Mouse (Mus musculus) left cerebral cortex, postnatal 4 days (tissue): Measurements from ENCODE around the gene Gm20388. TPM values are rescaled to one million over a fixed set of nuclear protein-coding genes. Genes with fewer than 3 reads are reported as not detected.

Experiments
- DNase-seq: peaks from one replicate; pipeline ENCODE4 v3.0.0-alpha.2; 2022
- intact Hi-C: fragments of 180-260 bp; cut with DNase I; formaldehyde crosslinking; loops from one replicate; pipeline ENCODE4 v1.15.1; 2025
- total RNA-seq, 2 experiments: library from RNA; stranded (reverse); gene quantifications; 2 replicates each; pipeline ENCODE4 v1.2.3; 2021

Gene Gm20388
- total RNA-seq, 2 experiments from 2014 or later: 6.5 to 12.8 TPM

- DNase-seq: no peak
- intact Hi-C loops: no loop called here
Observed at GRCm38 (mm10) chr8:120370461-120370860, 459.8 kb downstream of the Gm20388 start.

DNA sequence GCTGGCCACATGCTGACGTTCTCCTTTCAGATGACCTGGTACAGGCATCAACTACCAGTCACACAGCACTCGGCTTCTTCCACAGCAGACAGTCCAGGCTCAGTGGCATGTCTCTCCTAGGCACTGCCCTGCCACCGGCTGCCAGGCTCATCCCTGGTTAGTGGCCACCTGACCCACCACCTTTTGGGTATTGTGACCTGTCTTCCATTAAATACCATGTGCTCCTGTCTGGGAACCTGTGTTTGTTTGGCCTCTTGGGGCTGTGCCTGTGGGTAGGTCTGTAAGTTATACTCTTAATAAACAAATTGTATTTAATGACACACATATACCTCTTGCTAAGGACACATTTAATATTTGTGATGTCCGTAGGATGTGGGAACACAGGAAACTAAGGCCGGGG lies 460.5 kb downstream of the Gm20388 start:
- intact Hi-C loops: no loop called here
- DNase-seq: no peak

DNA sequence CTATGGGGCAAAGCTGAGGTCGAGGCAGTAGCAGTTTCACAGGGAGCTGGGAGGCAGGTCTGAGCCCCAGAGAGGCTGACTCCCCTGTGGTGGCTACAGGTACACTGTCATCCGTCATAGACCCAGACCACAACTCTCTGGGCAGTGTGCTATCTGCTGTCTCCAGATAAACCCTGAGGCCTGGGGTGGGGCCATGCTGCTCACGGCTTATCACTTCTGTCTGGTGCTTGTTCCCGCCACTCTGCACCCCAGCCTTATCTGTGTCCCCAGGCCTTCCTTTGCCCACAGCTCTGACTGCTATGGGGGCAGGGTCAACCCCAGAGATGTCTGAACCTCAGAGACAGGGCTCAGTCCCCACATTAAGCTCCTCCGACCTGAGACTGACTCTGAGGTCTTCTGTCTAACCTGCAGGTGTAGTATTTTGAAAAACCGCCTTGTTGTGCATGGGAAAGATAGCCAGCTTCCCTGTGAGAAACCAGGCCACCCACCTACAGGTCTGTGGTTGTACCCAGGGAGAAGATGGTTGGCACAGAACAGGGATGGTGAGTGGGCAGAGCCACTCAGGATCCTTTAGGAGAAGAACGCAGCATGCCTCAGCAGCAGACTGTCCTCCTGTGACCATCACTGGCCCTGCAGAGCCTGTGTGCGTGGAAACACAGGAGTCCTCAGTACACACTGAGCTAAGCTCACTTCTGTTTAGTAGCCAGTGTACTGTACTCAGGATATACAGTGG lies 461.2 kb downstream of the Gm20388 start:
- DNase-seq: no peak

DNA sequence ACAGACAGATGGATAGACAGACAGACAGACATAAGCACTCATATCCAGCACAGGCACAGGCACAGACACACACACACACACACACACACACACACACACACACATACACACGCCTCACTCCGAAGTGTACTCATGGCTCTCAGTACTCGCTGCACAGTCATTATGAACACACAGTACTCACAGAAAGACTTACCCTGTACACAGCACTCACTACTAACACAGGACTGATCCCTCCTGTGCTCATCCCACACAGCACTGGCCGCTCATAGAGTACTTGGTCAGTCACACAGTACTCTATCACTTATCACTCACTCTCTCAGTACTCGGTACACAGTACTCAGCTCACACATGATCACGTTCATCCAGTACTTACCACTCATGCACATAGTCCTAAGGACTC lies 462.0 kb downstream of the Gm20388 start:
- intact Hi-C loops: no loop called here
- no peak for DNase-seq

More for the DNA sequence above, 461.2 kb downstream of the Gm20388 start:
- intact Hi-C loops: no loop called here

GRCm38 (mm10) chr8:120373621-120374020 lies 463.0 kb downstream of the Gm20388 start:
- intact Hi-C loops: no loop called here
- no peak for DNase-seq

GRCm38 (mm10) chr8:120374070-120374469 lies 463.4 kb downstream of the Gm20388 start:
- DNase-seq: no peak
- intact Hi-C loops: no loop called here

DNA sequence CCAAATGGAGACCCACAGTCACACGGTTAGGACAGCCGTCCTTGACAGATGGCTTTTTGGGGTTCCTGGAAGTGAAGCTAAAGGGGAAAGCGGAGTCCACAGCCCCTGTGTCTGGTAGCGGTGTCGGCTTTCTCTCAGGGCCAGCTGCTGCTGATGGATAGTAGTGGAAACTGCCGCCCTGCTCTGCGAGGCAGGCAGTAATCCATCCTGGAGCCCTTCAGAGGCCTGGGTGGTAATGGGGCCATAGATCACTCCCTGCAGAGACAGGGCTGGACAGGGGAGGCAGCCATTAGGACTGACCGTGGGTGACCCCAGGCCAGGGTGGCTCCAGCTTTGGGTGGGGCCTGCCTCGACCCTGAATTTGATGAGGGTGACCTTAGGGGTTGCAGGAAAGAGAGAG lies 463.9 kb downstream of the Gm20388 start:
- DNase-seq: no peak
- intact Hi-C loops: no loop called here

GRCm38 (mm10) chr8:120375170-120375569 lies 464.5 kb downstream of the Gm20388 start:
- DNase-seq: no peak
- intact Hi-C loops: no loop called here

- no peak for DNase-seq
- intact Hi-C loops: no loop called here
Observed at GRCm38 (mm10) chr8:120376215-120376614, 465.6 kb downstream of the Gm20388 start.

- DNase-seq: no peak
- intact Hi-C loops: no loop called here
Observed at GRCm38 (mm10) chr8:120376847-120377802, 466.5 kb downstream of the Gm20388 start.

- intact Hi-C loops: no loop called here
- DNase-seq: no peak
Observed at GRCm38 (mm10) chr8:120377803-120378189, 467.2 kb downstream of the Gm20388 start.

- intact Hi-C loops: no loop called here
- peak; percentile 59 for DNase-seq
Observed at GRCm38 (mm10) chr8:120378306-120378705, 467.7 kb downstream of the Gm20388 start.

- intact Hi-C loops: no loop called here
- DNase-seq: no peak
Observed at GRCm38 (mm10) chr8:120379015-120379414, 468.4 kb downstream of the Gm20388 start.

- intact Hi-C loops: no loop called here
- peak; percentile 48 for DNase-seq
Observed at GRCm38 (mm10) chr8:120381865-120382264, 471.2 kb downstream of the Gm20388 start.

DNA sequence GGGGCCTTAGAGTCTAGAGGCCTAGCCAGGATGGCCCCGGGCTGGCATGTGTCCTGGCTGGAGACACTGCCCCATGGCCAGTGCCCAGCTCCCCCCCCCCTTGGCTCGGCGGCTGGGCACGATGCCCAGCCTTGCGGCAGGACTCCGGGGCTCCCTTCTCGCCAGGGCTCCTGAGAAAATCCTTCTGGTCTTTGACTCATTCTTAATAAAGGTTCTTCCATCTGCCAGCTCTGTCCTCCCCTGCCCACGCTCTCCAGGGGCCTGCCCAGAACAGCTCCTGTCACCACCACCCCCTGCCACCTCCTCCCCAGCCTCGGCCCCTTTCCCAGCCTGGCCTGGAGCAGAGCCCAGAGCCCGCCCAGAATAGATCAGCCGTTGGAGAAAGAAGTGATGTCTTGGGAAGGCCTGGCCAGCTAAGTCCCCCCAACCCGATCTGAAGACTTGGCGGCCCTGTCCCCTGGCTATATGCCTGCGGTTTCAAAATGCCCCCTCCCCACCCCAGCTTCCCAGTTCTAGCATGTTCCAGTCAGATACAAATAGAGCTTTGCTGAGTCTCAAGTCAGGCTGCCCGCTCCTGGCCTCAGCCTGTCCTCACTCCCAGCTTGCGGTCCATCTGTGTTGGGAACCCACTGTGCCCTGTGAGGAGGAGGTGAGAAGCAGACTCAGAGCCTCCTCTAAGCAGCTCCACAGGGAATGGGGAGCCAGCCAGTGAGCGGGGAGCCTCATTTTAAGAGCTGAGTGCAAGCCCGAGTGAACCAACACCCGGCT lies 472.0 kb downstream of the Gm20388 start:
- peak; percentile 98 for DNase-seq
- intact Hi-C loops: no loop called here

DNA sequence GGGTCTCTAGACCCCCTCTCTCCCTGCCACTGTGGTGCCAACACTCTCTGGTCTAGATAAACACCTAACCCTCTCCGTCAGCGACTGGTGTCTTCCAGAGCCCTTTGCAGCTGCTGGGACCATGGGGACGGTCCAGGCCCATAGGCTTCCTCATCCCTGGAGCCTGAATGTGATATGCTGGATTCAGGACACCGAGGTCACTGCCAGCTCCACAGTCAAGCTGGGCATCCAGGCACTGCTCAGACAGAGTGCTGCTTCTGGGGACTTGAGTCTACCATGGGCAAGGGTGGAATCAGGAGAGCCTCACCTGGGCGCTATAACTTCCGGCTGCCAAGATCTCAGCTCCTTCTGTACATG lies 472.5 kb downstream of the Gm20388 start:
- intact Hi-C loops: no loop called here
- DNase-seq: no peak

- intact Hi-C loops: no loop called here
- no peak for DNase-seq
Observed at GRCm38 (mm10) chr8:120383713-120384112, 473.1 kb downstream of the Gm20388 start.

GRCm38 (mm10) chr8:120384745-120385144 lies 474.1 kb downstream of the Gm20388 start:
- intact Hi-C loops: no loop called here
- no peak for DNase-seq

DNA sequence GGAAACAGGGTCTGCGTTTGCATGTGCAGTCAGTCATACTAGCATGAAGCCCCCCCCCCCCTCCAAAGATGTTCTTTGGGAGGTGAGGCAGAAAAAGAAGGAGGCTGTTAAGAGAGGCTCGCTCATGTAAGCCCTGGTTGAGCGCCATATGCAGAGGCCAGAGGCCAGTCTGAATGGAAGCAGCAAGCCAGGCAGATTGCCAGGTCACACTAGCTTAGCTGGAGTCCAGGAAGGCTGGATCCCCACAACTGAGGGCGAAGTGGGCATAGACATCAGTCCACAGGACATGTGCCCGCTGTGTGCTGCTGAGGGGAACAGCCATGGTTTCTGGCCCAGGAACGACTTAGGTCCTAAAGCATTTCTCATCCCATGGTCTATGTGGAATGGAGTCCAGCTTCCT lies 477.6 kb downstream of the Gm20388 start:
- peak; percentile 71 for DNase-seq
- intact Hi-C loops: no loop called here

DNA sequence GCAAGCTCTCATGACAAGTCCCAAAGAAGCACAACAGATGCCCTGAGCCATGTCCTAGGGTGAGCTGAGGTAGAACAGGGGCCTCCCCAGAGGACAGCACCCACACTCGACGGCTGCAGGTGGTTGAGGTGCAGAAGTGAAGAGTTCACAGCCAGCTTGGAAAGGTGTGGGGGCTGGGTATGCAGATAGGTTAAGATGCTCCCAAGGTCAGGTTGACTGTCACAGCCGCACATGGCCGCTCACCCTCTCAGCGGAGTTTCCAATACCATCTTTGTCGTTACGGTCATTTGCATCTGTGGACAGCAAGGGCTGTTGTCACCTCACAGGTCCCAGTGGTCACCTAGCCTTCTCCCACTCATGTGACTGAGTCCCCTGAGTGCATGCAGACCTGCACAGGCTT lies 480.0 kb downstream of the Gm20388 start:
- intact Hi-C loops: no loop called here

DNA sequence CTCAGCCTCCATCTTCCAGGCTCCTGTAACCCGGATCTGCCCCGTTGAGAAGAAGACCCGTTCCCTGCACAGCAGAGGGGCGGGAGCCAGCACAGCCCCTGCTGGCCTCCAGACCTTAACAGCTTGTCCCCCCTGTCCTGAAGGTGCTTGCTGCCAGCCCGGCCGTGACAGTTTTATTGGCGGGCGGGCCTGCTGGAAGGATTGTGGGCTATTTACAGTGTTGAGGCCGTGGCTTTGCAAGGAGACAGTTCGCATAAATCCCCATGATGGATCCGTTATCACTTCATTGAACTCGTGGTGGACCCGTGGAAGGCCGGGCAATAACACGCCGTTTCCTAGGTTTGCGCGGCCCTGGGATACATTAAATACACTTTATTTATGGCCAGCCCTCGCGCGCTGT lies 481.2 kb downstream of the Gm20388 start:
- DNase-seq: peak; percentile 55

More for the DNA sequence above, 480.0 kb downstream of the Gm20388 start:
- no peak for DNase-seq

More for the DNA sequence above, 481.2 kb downstream of the Gm20388 start:
- intact Hi-C loops: no loop called here
